Mouse (Mus musculus): ENCODE measurements around the gene Fzd2.
"Not testable (repeated sequence)": the region's sequence is repeated elsewhere in the genome, so short reads cannot be mapped to it uniquely, and the experiment has no call there.

Gene Fzd2

GRCm38 (mm10) chr11:102604010-102604584 is at the start of gene Fzd2:
Gene Fzd2, plus strand, starts transcription at chr11:102604396.
- peak; percentile 88 to 95 for DNase-seq (ENCODE audit: inconsistent age in 2 of 2, low spot score in 1 of 2)

GRCm38 (mm10) chr11:102555400-102556030 is 48.7 kb upstream of the Fzd2 start:
- no peak for DNase-seq (ENCODE audit: inconsistent age in 2 of 2, low spot score in 1 of 2)

GRCm38 (mm10) chr11:102556031-102556715 is 48.0 kb upstream of the Fzd2 start, which contains the start of gene Gpatch8:
Gene Gpatch8, minus strand, starts transcription at chr11:102556392.
- peak; percentile 98 to 99 for DNase-seq (ENCODE audit: inconsistent age in 2 of 2, low spot score in 1 of 2)

- DNase-seq (ENCODE audit: inconsistent age in 2 of 2, low spot score in 1 of 2) = no peak
Observed at GRCm38 (mm10) chr11:102556716-102557074, 47.5 kb upstream of the Fzd2 start.

- DNase-seq (ENCODE audit: inconsistent age in 2 of 2, low spot score in 1 of 2) = no peak
Observed at GRCm38 (mm10) chr11:102557386-102557785, 46.8 kb upstream of the Fzd2 start.

- DNase-seq (ENCODE audit: inconsistent age in 2 of 2, low spot score in 1 of 2) = no peak
Observed at GRCm38 (mm10) chr11:102558704-102559103, 45.5 kb upstream of the Fzd2 start.

GRCm38 (mm10) chr11:102564952-102565671 is 39.1 kb upstream of the Fzd2 start:
- DNase-seq (ENCODE audit: inconsistent age in 2 of 2, low spot score in 1 of 2) = not testable (repeated sequence)

- DNase-seq (ENCODE audit: inconsistent age in 2 of 2, low spot score in 1 of 2) = no peak
Observed at GRCm38 (mm10) chr11:102565741-102566140, 38.5 kb upstream of the Fzd2 start.

GRCm38 (mm10) chr11:102566290-102566689 is 37.9 kb upstream of the Fzd2 start:
- no peak for DNase-seq (ENCODE audit: inconsistent age in 2 of 2, low spot score in 1 of 2)

GRCm38 (mm10) chr11:102567157-102567556 is 37.0 kb upstream of the Fzd2 start:
- no peak for DNase-seq (ENCODE audit: inconsistent age in 2 of 2, low spot score in 1 of 2)

GRCm38 (mm10) chr11:102567723-102568122 is 36.5 kb upstream of the Fzd2 start:
- DNase-seq (ENCODE audit: inconsistent age in 2 of 2, low spot score in 1 of 2) = no peak

GRCm38 (mm10) chr11:102568191-102568590 is 36.0 kb upstream of the Fzd2 start:
- no peak for DNase-seq (ENCODE audit: inconsistent age in 2 of 2, low spot score in 1 of 2)

- DNase-seq (ENCODE audit: inconsistent age in 2 of 2, low spot score in 1 of 2) = no peak
Observed at GRCm38 (mm10) chr11:102568756-102569377, 35.3 kb upstream of the Fzd2 start.

- peak; percentile 77 to 92 for DNase-seq (ENCODE audit: inconsistent age in 2 of 2, low spot score in 1 of 2)
Observed at GRCm38 (mm10) chr11:102572866-102573663, 31.1 kb upstream of the Fzd2 start.

GRCm38 (mm10) chr11:102575034-102575433 is 29.2 kb upstream of the Fzd2 start:
- DNase-seq (ENCODE audit: inconsistent age in 2 of 2, low spot score in 1 of 2) = no peak

GRCm38 (mm10) chr11:102576050-102576754 is 28.0 kb upstream of the Fzd2 start:
- no peak for DNase-seq (ENCODE audit: inconsistent age in 2 of 2, low spot score in 1 of 2)

GRCm38 (mm10) chr11:102578341-102579118 is 25.7 kb upstream of the Fzd2 start:
- DNase-seq (ENCODE audit: inconsistent age in 2 of 2, low spot score in 1 of 2) = peak; percentile 81 to 92

- no peak for DNase-seq (ENCODE audit: inconsistent age in 2 of 2, low spot score in 1 of 2)
Observed at GRCm38 (mm10) chr11:102579165-102580033, 24.8 kb upstream of the Fzd2 start, which contains the start of gene Gm11627. Gene Gm11627, minus strand, starts transcription at chr11:102579461.
